ENCODE assay signal across 33 mouse cellular contexts in genomic region chr11:55505485-55505884, GRCm38 (mm10). TPM values are rescaled to one million over a fixed set of nuclear protein-coding genes. Genes with fewer than 3 reads are reported as not detected.
DNase-seq lines count a peak whose midpoint lies in the region; ATAC-seq lines count a peak whose summit lies in the region.
"Had no signal": no experiment of that assay in that cellular context is flagged by ENCODE, and none has a peak within 500 bp of the region (broad histone marks: within the 10 kb centered on the region; RNA-seq: fewer than 3 reads in every experiment).

No protein-coding gene starts in this region.

- DNase-seq in adipocyte (ENCODE audit: low spot score), result peak; percentile 29
- peak; percentile 45 for DNase-seq in fibroblast of lung, adult 2 months (ENCODE audit: low read depth)
- no peak for DNase-seq in forebrain, embryonic 14.5 days (ENCODE audit: low spot score)
- DNase-seq in heart, postnatal 10 days, result no peak
- DNase-seq in right cerebral cortex, postnatal 25 days, result no peak
- DNase-seq: cerebellum, adult 8-10 months; cerebellum, postnatal 25 days; heart, postnatal 4 days; kidney, adult 11 months; kidney, postnatal 14 days; layer of hippocampus, adult 9-11 months; lung, adult 2 months; lung, postnatal 10 days; right cerebral cortex, adult 18-20 months; right cerebral cortex, postnatal 4 days; thymus, adult 18-20 months; thymus, postnatal 36 days had no signal

- H3K4me3 ChIP-seq in megakaryocyte, embryonic 14.5 days (replicated peaks), result peak overlapping the region; percentile 42
- H3K4me3 ChIP-seq in forebrain, embryonic 14.5 days (ENCODE audit: low read depth, low read length), result no peak overlapping the region
- H3K4me3 ChIP-seq: forebrain, embryonic 15.5 days; heart, embryonic 10.5 days; heart, embryonic 15.5 days; limb, embryonic 10.5 days; limb, embryonic 15.5 days; midbrain, embryonic 10.5 days; neural tube, embryonic 12.5 days had no signal

- H3K27ac ChIP-seq in forebrain, embryonic 14.5 days (ENCODE audit: low read depth, low read length), result no peak overlapping the region
- H3K27ac ChIP-seq: forebrain, embryonic 15.5 days; heart, embryonic 10.5 days; heart, embryonic 15.5 days; hindbrain, embryonic 14.5 days; limb, embryonic 10.5 days; limb, embryonic 15.5 days; liver, embryonic 14.5 days; macrophage; midbrain, embryonic 10.5 days; neural tube, embryonic 12.5 days; stomach, postnatal 0 days had no signal

- 87% methylated on average over 3 of the region's 3 CpGs for WGBS in forebrain, embryonic 14.5 days

- intact Hi-C loops in heart, postnatal 10 days (cut with DNase I), result no loop called here

- no peak for ATAC-seq in megakaryocyte, adult 5-6 weeks (ENCODE audit: poor library complexity, severe bottlenecking)
- ATAC-seq in forebrain, embryonic 14.5 days, result no peak
- ATAC-seq: forebrain, embryonic 15.5 days; inflammation-experienced regulatory T-cells, adult 6 months; midbrain, embryonic 16.5 days had no signal

- peaks cover 31% of the 10 kb centered on the region for H3K4me1 ChIP-seq in megakaryocyte, embryonic 14.5 days
- no peaks in the 10 kb centered on the region for H3K4me1 ChIP-seq in forebrain, embryonic 14.5 days (ENCODE audit: control insufficient read depth, insufficient read depth, low read length)
- H3K4me1 ChIP-seq: forebrain, embryonic 15.5 days; heart, embryonic 10.5 days; heart, embryonic 15.5 days; limb, embryonic 10.5 days; midbrain, embryonic 10.5 days; neural tube, embryonic 12.5 days had no signal

- H3K36me3 ChIP-seq in megakaryocyte, embryonic 14.5 days (replicated peaks; ENCODE audit: low read length), result peaks cover 34% of the 10 kb centered on the region
- peaks cover 28% of the 10 kb centered on the region for H3K36me3 ChIP-seq in forebrain, embryonic 14.5 days (ENCODE audit: control insufficient read depth, insufficient read depth, low read length)

- H3K9me3 ChIP-seq in megakaryocyte, embryonic 14.5 days, result no peaks in the 10 kb centered on the region
- no peaks in the 10 kb centered on the region for H3K9me3 ChIP-seq in forebrain, embryonic 14.5 days (replicated peaks; ENCODE audit: control insufficient read depth, low read length)
- H3K9me3 ChIP-seq: forebrain, embryonic 15.5 days; G1E; heart, embryonic 10.5 days; heart, embryonic 15.5 days; limb, embryonic 10.5 days; limb, embryonic 15.5 days; midbrain, embryonic 10.5 days; neural tube, embryonic 12.5 days had no signal

- no peak overlapping the region for H3K9ac ChIP-seq in forebrain, embryonic 14.5 days (ENCODE audit: low read length)
- H3K9ac ChIP-seq: forebrain, embryonic 15.5 days; heart, embryonic 15.5 days; hindbrain, embryonic 14.5 days; limb, embryonic 15.5 days; liver, embryonic 14.5 days; neural tube, embryonic 12.5 days had no signal

- no peak overlapping the region for H3K4me2 ChIP-seq in forebrain, embryonic 14.5 days (ENCODE audit: low read length)
- H3K4me2 ChIP-seq: forebrain, embryonic 15.5 days; heart, embryonic 15.5 days; hindbrain, embryonic 14.5 days; limb, embryonic 15.5 days; neural tube, embryonic 12.5 days had no signal

- H3K27me3 ChIP-seq in megakaryocyte, embryonic 14.5 days (replicated peaks), result no peaks in the 10 kb centered on the region
- H3K27me3 ChIP-seq in forebrain, embryonic 14.5 days (replicated peaks; ENCODE audit: control insufficient read depth, insufficient read depth, low read length), result no peaks in the 10 kb centered on the region
- H3K27me3 ChIP-seq: forebrain, embryonic 15.5 days; heart, embryonic 15.5 days; limb, embryonic 15.5 days; neural tube, embryonic 12.5 days had no signal

RNA-seq across cellular contexts. Expression of gene G3bp1, which starts 36.0 kb away (rescaled TPM):
- polyA plus RNA-seq in megakaryocyte, embryonic 14.5 days (2012; ENCODE audit: insufficient read depth, low replicate concordance), result 12.3 and 44.5 TPM in 2 replicates
- total RNA-seq in megakaryocyte, adult 5-6 weeks (2015), result 29.4 and 30.7 TPM in 2 replicates
- 47.8 and 50.6 TPM in 2 replicates for total RNA-seq in megakaryocyte, adult 5-6 weeks (2017)
- polyA plus RNA-seq in forebrain, embryonic 14.5 days (2014; fragmentation: Nextera tagmentation; extraction: Ambion mirVana), result 141 and 146 TPM in 2 replicates
- total RNA-seq in heart, postnatal 10 days (2021), result 10 to 100 TPM; 48.2 to 54.4 TPM

RNA-seq across cellular contexts. Expression of gene Atox1, which starts 44.4 kb away (rescaled TPM):
- 110 and 126 TPM in 2 replicates for polyA plus RNA-seq in megakaryocyte, embryonic 14.5 days (2012; ENCODE audit: insufficient read depth, low replicate concordance)
- total RNA-seq in megakaryocyte, adult 5-6 weeks (2015), result 211 and 215 TPM in 2 replicates
- 71.8 and 92.8 TPM in 2 replicates for total RNA-seq in megakaryocyte, adult 5-6 weeks (2017)
- 238 and 292 TPM in 2 replicates for polyA plus RNA-seq in forebrain, embryonic 14.5 days (2014; fragmentation: Nextera tagmentation; extraction: Ambion mirVana)
- 100 to 1,000 TPM; 168 to 169 TPM for total RNA-seq in heart, postnatal 10 days (2021)

Comparison
In these comparisons a context has a peak if more than half of its experiments do, and no peak if none do; other contexts are left out.
1. DNase-seq: peak in adipocyte (single experiment) and fibroblast of lung, adult 2 months (single experiment); none in forebrain, embryonic 14.5 days (single experiment), heart, postnatal 10 days (0 of 2) and right cerebral cortex, postnatal 25 days (single experiment).